Mouse (Mus musculus): ENCODE results near the gene Gsdma. TPM values are rescaled to one million over a fixed set of nuclear protein-coding genes. Genes with fewer than 3 reads are reported as not detected.
"Not testable (repeated sequence)": the region's sequence is repeated elsewhere in the genome, so short reads cannot be mapped to it uniquely, and the experiment has no call there.

The Gsdma gene
- not detected in 2 replicates for polyA plus RNA-seq (2015; fragmentation: Nextera tagmentation; extraction: Ambion mirVana)

GRCm38 (mm10) chr11:98664091-98664490, at the start of gene Gsdma:
Gene Gsdma, plus strand, starts transcription at chr11:98664351.
- Histone ChIP-seq H3K36me3 (replicated peaks; ENCODE audit: insufficient read depth, low read length) (no peaks in the 10 kb centered on the region), H3K27ac (ENCODE audit: low read depth) (no peak within 1 kb of the TSS), H3K4me2 (ENCODE audit: low read depth, low read length) (no peak within 1 kb of the TSS), H3K9me3 (ENCODE audit: low read length) (no peaks in the 10 kb centered on the region), H3K4me1 (ENCODE audit: insufficient read depth) (0 out of 2 replicates have a peak, but pooled peaks cover 2% of the 10 kb centered on the region), H3K27me3 (ENCODE audit: insufficient read depth, low read length) (peaks cover 13% of the 10 kb centered on the region), H3K4me3 (ENCODE audit: low read depth, low read length) (no peak within 1 kb of the TSS), H3K9ac (replicated peaks) (no peak within 1 kb of the TSS)
- TF ChIP-seq EP300 (IDR thresholded peaks at IDR 0.05; ENCODE audit: low read depth) (no peak), CTCF (IDR thresholded peaks at IDR 0.05; ENCODE audit: low read depth) (no peak)
- WGBS (ENCODE audit: insufficient replicate concordance) = 37% methylated on average over 4 of the region's 4 CpGs
- ATAC-seq (no peak), DNase-seq (no peak)

- H3K27me3 ChIP-seq (ENCODE audit: insufficient read depth, low read length) = no peaks in the 10 kb centered on the region
- 82% methylated on average over 13 of the region's 13 CpGs for WGBS (ENCODE audit: insufficient replicate concordance)
- DNase-seq = no peak
- H3K36me3 ChIP-seq (replicated peaks; ENCODE audit: insufficient read depth, low read length) = no peaks in the 10 kb centered on the region
- no peak overlapping the region for H3K27ac ChIP-seq (ENCODE audit: low read depth)
- H3K9ac ChIP-seq (replicated peaks) = no peak overlapping the region
- TF ChIP-seq EP300 (IDR thresholded peaks at IDR 0.05; ENCODE audit: low read depth) (no peak), CTCF (IDR thresholded peaks at IDR 0.05; ENCODE audit: low read depth) (no peak)
- H3K9me3 ChIP-seq (ENCODE audit: low read length) = peaks cover 2% of the 10 kb centered on the region; the same call in 1 of the 2 replicates
- H3K4me2 ChIP-seq (ENCODE audit: low read depth, low read length) = no peak overlapping the region
- ATAC-seq = no peak
- no peak overlapping the region for H3K4me3 ChIP-seq (ENCODE audit: low read depth, low read length)
- H3K4me1 ChIP-seq (ENCODE audit: insufficient read depth) = no peaks in the 10 kb centered on the region
These were observed 43.4 kb upstream of the Gsdma start for GRCm38 (mm10) chr11:98620791-98621190.

GRCm38 (mm10) chr11:98623981-98624380, 40.2 kb upstream of the Gsdma start:
- H3K4me3 ChIP-seq (ENCODE audit: low read depth, low read length); DNase-seq: not testable (repeated sequence)

GRCm38 (mm10) chr11:98624381-98624780, 39.8 kb upstream of the Gsdma start:
- not testable (repeated sequence) for H3K4me3 ChIP-seq (ENCODE audit: low read depth, low read length); H3K9ac ChIP-seq (replicated peaks); H3K27me3 ChIP-seq (ENCODE audit: insufficient read depth, low read length); ATAC-seq; H3K4me1 ChIP-seq (ENCODE audit: insufficient read depth); H3K9me3 ChIP-seq (ENCODE audit: low read length); H3K4me2 ChIP-seq (ENCODE audit: low read depth, low read length); H3K36me3 ChIP-seq (replicated peaks; ENCODE audit: insufficient read depth, low read length); DNase-seq; H3K27ac ChIP-seq (ENCODE audit: low read depth)
- WGBS (ENCODE audit: insufficient replicate concordance) = 69% methylated on average over 2 of the region's 2 CpGs

More at GRCm38 (mm10) chr11:98623981-98624380, 40.2 kb upstream of the Gsdma start:
- not testable (repeated sequence) for H3K9ac ChIP-seq (replicated peaks); H3K27me3 ChIP-seq (ENCODE audit: insufficient read depth, low read length); ATAC-seq; H3K9me3 ChIP-seq (ENCODE audit: low read length); H3K4me2 ChIP-seq (ENCODE audit: low read depth, low read length); H3K4me1 ChIP-seq (ENCODE audit: insufficient read depth); H3K36me3 ChIP-seq (replicated peaks; ENCODE audit: insufficient read depth, low read length); H3K27ac ChIP-seq (ENCODE audit: low read depth)
- 73% methylated on average over 6 of the region's 6 CpGs for WGBS (ENCODE audit: insufficient replicate concordance)

- H3K4me3 ChIP-seq (ENCODE audit: low read depth, low read length) = no peak within 1 kb of the TSS
- no peaks in the 10 kb centered on the region for H3K4me1 ChIP-seq (ENCODE audit: insufficient read depth)
- no peaks in the 10 kb centered on the region for H3K27me3 ChIP-seq (ENCODE audit: insufficient read depth, low read length)
- 83% methylated on average over 10 of the region's 10 CpGs for WGBS (ENCODE audit: insufficient replicate concordance)
- no peak for ATAC-seq
- no peak within 1 kb of the TSS for H3K9ac ChIP-seq (replicated peaks)
- peaks cover 2% of the 10 kb centered on the region; the same call in 1 of the 2 replicates for H3K9me3 ChIP-seq (ENCODE audit: low read length)
- no peaks in the 10 kb centered on the region for H3K36me3 ChIP-seq (replicated peaks; ENCODE audit: insufficient read depth, low read length)
- no peak within 1 kb of the TSS for H3K27ac ChIP-seq (ENCODE audit: low read depth)
- H3K4me2 ChIP-seq (ENCODE audit: low read depth, low read length) = no peak within 1 kb of the TSS
- no peak for DNase-seq
- TF ChIP-seq CTCF (IDR thresholded peaks at IDR 0.05; ENCODE audit: low read depth) (no peak), EP300 (IDR thresholded peaks at IDR 0.05; ENCODE audit: low read depth) (no peak)
These were observed 38.3 kb upstream of the Gsdma start, which contains the start of the genes Gm12355 and Gsdma3 for GRCm38 (mm10) chr11:98625611-98626410. Gene Gm12355, minus strand, starts transcription at chr11:98625661. Gene Gsdma3, plus strand, starts transcription at chr11:98626360.

- Histone ChIP-seq H3K4me3 (ENCODE audit: low read depth, low read length) (no peak overlapping the region), H3K27ac (ENCODE audit: low read depth) (no peak overlapping the region), H3K9me3 (ENCODE audit: low read length) (no peaks in the 10 kb centered on the region; the same call in 1 of the 2 replicates), H3K4me1 (ENCODE audit: insufficient read depth) (no peaks in the 10 kb centered on the region), H3K36me3 (replicated peaks; ENCODE audit: insufficient read depth, low read length) (no peaks in the 10 kb centered on the region), H3K9ac (replicated peaks) (no peak overlapping the region), H3K27me3 (ENCODE audit: insufficient read depth, low read length) (no peaks in the 10 kb centered on the region), H3K4me2 (ENCODE audit: low read depth, low read length) (no peak overlapping the region)
- no peak for TF ChIP-seq EP300 (IDR thresholded peaks at IDR 0.05; ENCODE audit: low read depth)
- no peak for TF ChIP-seq CTCF (IDR thresholded peaks at IDR 0.05; ENCODE audit: low read depth)
- DNase-seq (no peak), ATAC-seq (no peak)
- 82% methylated on average over 3 of the region's 3 CpGs for WGBS (ENCODE audit: insufficient replicate concordance)
These were observed 35.4 kb upstream of the Gsdma start for GRCm38 (mm10) chr11:98628706-98629105.

Measured in liver, postnatal 0 days (tissue).